Mouse (Mus musculus) heart, embryonic 10.5 days (tissue): ENCODE measurements around the gene Pygl. TPM values are rescaled to one million over a fixed set of nuclear protein-coding genes. Genes with fewer than 3 reads are reported as not detected.
A peak's percentile ranks its signal among the peaks of the same experiment; 100 is the strongest.
"Not testable (repeated sequence)": the region's sequence is repeated elsewhere in the genome, so short reads cannot be mapped to it uniquely, and the experiment has no call there.

ENCODE experiments used
- DNase-seq: peaks from one replicate; pipeline ENCODE4 v3.0.0-alpha.2; 2017; ENCODE audit warnings: low spot score
- H3K27ac ChIP-seq: fragments of 300-500 bp; sonication (generic); 2 replicates; pipeline ENCODE4 v1.5.1; 2016; ENCODE audit warnings: mild to moderate bottlenecking
- H3K27me3 ChIP-seq: fragments of 300-500 bp; sonication (generic); 2 replicates; pipeline ENCODE4 v1.6.1; 2016; ENCODE audit warnings: mild to moderate bottlenecking; ENCODE audit not compliant: poor library complexity, insufficient read depth, severe bottlenecking
- H3K36me3 ChIP-seq: fragments of 300-500 bp; sonication (generic); 2 replicates; pipeline ENCODE4 v1.6.1; 2016; ENCODE audit warnings: mild to moderate bottlenecking, moderate library complexity
- H3K4me1 ChIP-seq: fragments of 300-500 bp; sonication (generic); 2 replicates; pipeline ENCODE4 v1.6.1; 2016; ENCODE audit warnings: mild to moderate bottlenecking
- H3K4me3 ChIP-seq: fragments of 300-500 bp; sonication (generic); 2 replicates; pipeline ENCODE4 v1.5.1; 2016; ENCODE audit warnings: mild to moderate bottlenecking, moderate library complexity
- H3K9me3 ChIP-seq: fragments of 300-500 bp; sonication (generic); 2 replicates; pipeline ENCODE4 v1.6.1; 2016; ENCODE audit warnings: mild to moderate bottlenecking, moderate library complexity
- WGBS: fragments of 180-500 bp; shearing (Covaris S2); methylation state at CpG from one replicate; pipeline ENCODE4 v1.1.7; 2016; 5-methylcytosine and 5-hydroxymethylcytosine counted together
- polyA plus RNA-seq: library from polyadenylated mRNA; unstranded; fragments of >200 nt; fragmentation: Nextera tagmentation; extraction: Ambion mirVana; gene quantifications from 2 replicates; pipeline ENCODE4 v1.2.1, GENCODE M21; 2016

The Pygl gene
- polyA plus RNA-seq, 1 experiment from 2014 or later = 30.3 TPM

DNA sequence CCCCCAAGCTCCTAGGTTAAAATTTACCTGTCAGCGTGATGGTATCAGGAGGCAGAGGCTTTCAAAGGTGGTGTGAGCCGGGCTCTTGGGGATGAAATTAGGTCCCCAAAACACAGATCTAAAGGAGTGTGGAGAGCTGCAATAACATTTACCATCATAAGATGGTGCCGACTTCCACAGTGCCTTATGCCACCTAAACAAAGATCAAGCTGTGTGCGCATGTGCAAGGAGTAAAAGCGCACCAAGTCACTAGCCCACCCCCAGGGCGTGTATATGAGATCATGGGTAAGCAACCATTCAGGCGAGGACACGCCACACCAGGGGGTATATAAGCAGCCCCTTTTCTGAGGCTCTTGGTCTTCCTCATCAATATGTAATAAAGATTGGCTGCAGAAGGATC, 47.8 kb downstream of the Pygl start:
- H3K9me3 ChIP-seq, H3K4me1 ChIP-seq, H3K36me3 ChIP-seq, DNase-seq, H3K4me3 ChIP-seq, H3K27me3 ChIP-seq, H3K27ac ChIP-seq: not testable (repeated sequence)
- WGBS = 91% methylated on average over 8 of the region's 8 CpGs

DNA sequence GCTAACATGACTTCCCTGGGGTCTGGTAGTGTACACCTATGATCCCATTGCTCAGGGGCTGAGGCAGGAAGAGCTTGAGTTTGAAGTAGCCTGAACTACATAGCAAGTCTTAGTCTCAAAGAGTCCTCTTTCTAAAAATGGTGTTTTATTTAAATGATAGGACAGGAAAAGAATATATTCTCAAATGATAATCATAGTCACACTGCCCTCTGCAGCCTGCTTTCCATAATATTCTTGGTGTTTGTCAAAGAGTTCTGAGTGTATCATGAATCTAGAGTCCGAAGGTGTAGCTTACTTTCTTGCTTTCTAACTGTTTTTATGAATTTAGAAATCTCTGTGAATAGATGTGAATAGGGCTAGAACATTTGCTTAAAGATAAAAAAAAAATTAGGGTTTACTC, 61.3 kb downstream of the Pygl start:
- Histone ChIP-seq H3K27me3 (no peaks in the 10 kb centered on the region), H3K27ac (no peak overlapping the region), H3K4me3 (no peak overlapping the region), H3K9me3 (no peaks in the 10 kb centered on the region), H3K36me3 (no peaks in the 10 kb centered on the region), H3K4me1 (no peaks in the 10 kb centered on the region)
- DNase-seq = no peak
- 68% methylated on average over 1 of the region's 1 CpGs for WGBS

- WGBS = 78% methylated on average over 4 of the region's 4 CpGs
Observed at GRCm38 (mm10) chr12:70167950-70168349, 63.3 kb downstream of the Pygl start.

GRCm38 (mm10) chr12:70164741-70165140, 66.5 kb downstream of the Pygl start:
- 79% methylated on average over 3 of the region's 3 CpGs for WGBS
- H3K4me1 ChIP-seq = 0 out of 2 replicates have a peak, but pooled peaks cover 5% of the 10 kb centered on the region
- H3K9me3 ChIP-seq = no peaks in the 10 kb centered on the region
- no peak for DNase-seq
- no peaks in the 10 kb centered on the region for H3K27me3 ChIP-seq
- H3K36me3 ChIP-seq = no peaks in the 10 kb centered on the region
- no peak overlapping the region for H3K4me3 ChIP-seq
- no peak overlapping the region for H3K27ac ChIP-seq

More at GRCm38 (mm10) chr12:70167950-70168349, 63.3 kb downstream of the Pygl start:
- H3K4me3 ChIP-seq = no peak overlapping the region
- H3K27me3 ChIP-seq = no peaks in the 10 kb centered on the region
- no peak for DNase-seq
- 0 out of 2 replicates have a peak, but pooled peaks cover 5% of the 10 kb centered on the region for H3K4me1 ChIP-seq
- no peaks in the 10 kb centered on the region for H3K36me3 ChIP-seq
- no peaks in the 10 kb centered on the region for H3K9me3 ChIP-seq
- H3K27ac ChIP-seq = no peak overlapping the region

DNA sequence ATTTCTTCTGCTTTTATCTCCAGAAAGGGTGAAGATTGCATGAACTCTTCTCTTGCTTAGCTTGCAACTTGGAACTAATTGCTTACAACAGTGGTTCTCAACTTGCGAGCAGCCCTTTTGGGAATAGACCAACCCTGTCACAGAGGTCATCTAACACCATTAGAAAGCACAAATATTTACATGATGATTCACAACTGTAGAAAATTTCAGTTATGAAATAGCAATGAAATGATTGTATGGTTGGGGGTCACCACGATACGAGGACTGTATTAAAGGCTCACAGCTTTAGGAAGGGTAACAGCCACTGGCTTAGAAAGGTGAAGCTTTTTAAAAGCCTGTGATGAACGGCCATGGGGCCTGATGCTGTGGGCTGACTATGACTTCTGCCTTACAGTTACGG, 70.2 kb downstream of the Pygl start:
- DNase-seq = no peak
- no peaks in the 10 kb centered on the region for H3K36me3 ChIP-seq
- no peaks in the 10 kb centered on the region for H3K9me3 ChIP-seq
- H3K4me1 ChIP-seq = 0 out of 2 replicates have a peak, but pooled peaks cover 5% of the 10 kb centered on the region
- WGBS = 76% methylated on average over 5 of the region's 5 CpGs
- no peak overlapping the region for H3K4me3 ChIP-seq
- H3K27me3 ChIP-seq = 0 out of 2 replicates have a peak, but pooled peaks cover 3% of the 10 kb centered on the region
- no peak overlapping the region for H3K27ac ChIP-seq

DNA sequence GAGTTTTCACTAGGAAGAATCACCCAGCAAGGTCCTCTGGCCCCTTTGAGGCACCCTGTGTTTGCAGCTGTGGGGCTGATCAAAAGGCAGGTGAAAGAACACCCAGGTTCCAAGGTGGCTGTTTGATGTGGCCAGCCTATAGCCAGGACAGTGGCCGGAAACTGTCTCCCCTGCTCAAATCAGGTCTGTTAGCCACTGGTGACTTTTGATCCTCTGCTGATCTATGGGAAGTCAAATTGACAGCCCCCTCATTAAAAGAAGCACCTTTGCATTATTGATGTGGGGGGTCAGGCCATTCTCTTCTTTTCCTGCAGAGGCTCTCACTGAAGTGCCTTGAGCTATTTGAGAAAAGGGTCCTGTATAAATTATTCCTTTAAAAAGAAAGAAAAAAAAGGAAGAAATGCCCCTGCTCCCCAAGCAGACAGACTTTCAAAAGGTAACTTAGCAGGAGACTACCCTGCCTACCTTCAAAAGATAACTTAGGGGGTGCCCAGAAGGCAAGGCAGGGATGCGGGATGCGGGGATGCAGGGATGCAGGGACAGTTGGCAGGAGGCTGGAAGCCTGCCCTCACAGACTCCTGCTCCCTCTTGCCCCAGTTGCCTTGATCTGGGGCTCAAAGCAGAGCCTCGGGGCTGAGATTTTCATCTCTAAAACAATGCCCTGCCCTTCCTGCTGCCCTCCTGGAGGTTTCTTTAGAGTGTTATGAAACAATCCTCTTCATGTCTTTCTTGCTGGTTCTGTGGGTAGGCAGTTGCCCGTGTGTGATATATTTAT, 73.8 kb downstream of the Pygl start:
- Histone ChIP-seq H3K36me3 (no peaks in the 10 kb centered on the region), H3K4me3 (no peak overlapping the region), H3K4me1 (peaks cover 9% of the 10 kb centered on the region), H3K27ac (no peak overlapping the region), H3K9me3 (no peaks in the 10 kb centered on the region), H3K27me3 (0 out of 2 replicates have a peak, but pooled peaks cover 3% of the 10 kb centered on the region)
- DNase-seq = no peak
- WGBS = 56% methylated on average over 5 of the region's 5 CpGs

GRCm38 (mm10) chr12:70156222-70156621, 75.1 kb downstream of the Pygl start:
- Histone ChIP-seq H3K27ac (no peak overlapping the region), H3K36me3 (no peaks in the 10 kb centered on the region), H3K9me3 (no peaks in the 10 kb centered on the region), H3K4me3 (no peak overlapping the region), H3K4me1 (peaks cover 11% of the 10 kb centered on the region), H3K27me3 (0 out of 2 replicates have a peak, but pooled peaks cover 3% of the 10 kb centered on the region)
- DNase-seq = no peak
- 78% methylated on average over 6 of the region's 6 CpGs for WGBS

- no peak within 1 kb of the TSS for H3K4me3 ChIP-seq
- no peaks in the 10 kb centered on the region for H3K36me3 ChIP-seq
- H3K27ac ChIP-seq = no peak within 1 kb of the TSS
- 40% methylated on average over 3 of the region's 3 CpGs for WGBS
- DNase-seq = no peak
- no peaks in the 10 kb centered on the region for H3K9me3 ChIP-seq
- 0 out of 2 replicates have a peak, but pooled peaks cover 2% of the 10 kb centered on the region for H3K27me3 ChIP-seq
- H3K4me1 ChIP-seq = peaks cover 12% of the 10 kb centered on the region
Observed at GRCm38 (mm10) chr12:70153842-70154241, 77.4 kb downstream of the Pygl start, which contains the start of gene Abhd12b. Gene Abhd12b (plus strand): TSS chr12:70154142.

GRCm38 (mm10) chr12:70148631-70149265, 82.5 kb downstream of the Pygl start:
- DNase-seq = no peak
- 13% methylated on average over 11 of the region's 11 CpGs for WGBS
- H3K4me1 ChIP-seq = peaks cover 24% of the 10 kb centered on the region

DNA sequence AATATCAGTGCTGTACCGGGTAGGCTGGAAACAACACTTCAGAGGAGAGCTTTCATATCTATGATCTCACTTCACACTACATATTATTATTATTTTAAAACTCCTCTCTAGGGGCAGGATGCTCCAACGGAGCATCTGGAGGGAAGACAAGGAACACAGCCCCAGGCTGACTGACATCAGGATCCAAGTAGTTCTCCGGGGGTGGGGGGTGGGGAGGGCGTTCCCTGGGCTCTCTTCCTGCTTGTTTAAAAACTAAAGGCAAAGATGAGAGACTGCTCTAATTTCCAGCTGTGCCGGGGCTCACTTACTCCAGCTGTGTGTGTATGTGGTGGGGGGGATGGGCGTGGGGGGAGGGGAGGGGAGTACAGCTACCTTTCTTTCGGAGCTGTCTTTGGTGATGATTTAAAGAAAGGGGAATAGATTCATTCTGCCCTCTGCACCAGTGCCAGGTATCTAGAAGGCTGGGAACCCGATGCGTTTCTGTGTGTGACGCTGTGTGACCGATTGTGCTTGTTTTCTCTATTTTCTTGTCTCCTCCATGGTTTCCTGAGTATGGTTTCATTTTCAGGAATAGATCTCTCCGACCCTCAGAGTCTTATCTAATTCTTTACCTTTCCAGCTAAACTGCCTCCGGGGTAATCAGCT, 83.2 kb downstream of the Pygl start:
- 9% methylated on average over 13 of the region's 13 CpGs for WGBS

More at GRCm38 (mm10) chr12:70148631-70149265, 82.5 kb downstream of the Pygl start:
- no peaks in the 10 kb centered on the region for H3K9me3 ChIP-seq
- H3K36me3 ChIP-seq = no peaks in the 10 kb centered on the region
- peak overlapping the region; percentile 54 for H3K4me3 ChIP-seq
- H3K27ac ChIP-seq = peak overlapping the region; percentile 70; the same call in 1 of the 2 replicates
- H3K27me3 ChIP-seq = no peaks in the 10 kb centered on the region

GRCm38 (mm10) chr12:70145586-70145985, 85.7 kb downstream of the Pygl start:
- no peaks in the 10 kb centered on the region for H3K9me3 ChIP-seq
- H3K4me3 ChIP-seq = no peak overlapping the region
- no peaks in the 10 kb centered on the region for H3K36me3 ChIP-seq
- H3K27me3 ChIP-seq = no peaks in the 10 kb centered on the region
- no peak for DNase-seq
- peaks cover 18% of the 10 kb centered on the region for H3K4me1 ChIP-seq
- no peak overlapping the region for H3K27ac ChIP-seq
- 88% methylated on average over 6 of the region's 6 CpGs for WGBS

More for the DNA sequence above, 83.2 kb downstream of the Pygl start:
- Histone ChIP-seq H3K27me3 (no peaks in the 10 kb centered on the region), H3K4me3 (peak overlapping the region; percentile 54), H3K36me3 (no peaks in the 10 kb centered on the region), H3K9me3 (no peaks in the 10 kb centered on the region), H3K4me1 (peaks cover 24% of the 10 kb centered on the region), H3K27ac (peak overlapping the region; percentile 70)
- DNase-seq = no peak

- peak overlapping the region; percentile 75; the same call in 1 of the 2 replicates for H3K27ac ChIP-seq
- DNase-seq = no peak
- no peak overlapping the region for H3K4me3 ChIP-seq
- peaks cover 18% of the 10 kb centered on the region for H3K4me1 ChIP-seq
- H3K27me3 ChIP-seq = no peaks in the 10 kb centered on the region
- H3K9me3 ChIP-seq = no peaks in the 10 kb centered on the region
- no peaks in the 10 kb centered on the region for H3K36me3 ChIP-seq
- WGBS = 47% methylated on average over 20 of the region's 20 CpGs
Observed at GRCm38 (mm10) chr12:70144637-70145448, 86.4 kb downstream of the Pygl start.
